Mouse (Mus musculus) NIH3T3 (cell line): ENCODE measurements around the gene Mgea5.

Experiments
- DNase-seq: peaks from one replicate; pipeline ENCODE4 v3.0.0-alpha.2; 2012; ENCODE audit warnings: low read depth

The Mgea5 gene

DNA sequence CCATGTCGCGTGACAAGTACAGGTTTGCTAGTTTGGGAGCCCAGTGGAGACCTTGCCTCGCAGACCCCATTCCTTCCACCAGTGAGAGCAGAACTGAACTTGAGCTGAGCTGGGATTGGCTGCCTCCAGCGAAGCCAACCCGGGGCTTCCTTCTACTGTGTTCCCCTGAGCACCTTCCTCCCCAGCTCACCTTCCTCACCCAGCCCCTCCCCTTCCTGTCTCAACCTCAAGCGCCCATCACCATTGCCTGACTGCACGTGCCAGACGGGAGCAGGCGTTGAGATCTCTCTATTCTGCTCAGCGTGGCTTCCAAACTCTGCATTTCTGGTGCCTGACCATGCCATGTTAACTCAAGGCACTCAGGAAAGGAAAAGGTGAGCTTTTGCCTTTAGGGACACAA is 56.4 kb downstream of the Mgea5 start:
- DNase-seq = no peak

DNA sequence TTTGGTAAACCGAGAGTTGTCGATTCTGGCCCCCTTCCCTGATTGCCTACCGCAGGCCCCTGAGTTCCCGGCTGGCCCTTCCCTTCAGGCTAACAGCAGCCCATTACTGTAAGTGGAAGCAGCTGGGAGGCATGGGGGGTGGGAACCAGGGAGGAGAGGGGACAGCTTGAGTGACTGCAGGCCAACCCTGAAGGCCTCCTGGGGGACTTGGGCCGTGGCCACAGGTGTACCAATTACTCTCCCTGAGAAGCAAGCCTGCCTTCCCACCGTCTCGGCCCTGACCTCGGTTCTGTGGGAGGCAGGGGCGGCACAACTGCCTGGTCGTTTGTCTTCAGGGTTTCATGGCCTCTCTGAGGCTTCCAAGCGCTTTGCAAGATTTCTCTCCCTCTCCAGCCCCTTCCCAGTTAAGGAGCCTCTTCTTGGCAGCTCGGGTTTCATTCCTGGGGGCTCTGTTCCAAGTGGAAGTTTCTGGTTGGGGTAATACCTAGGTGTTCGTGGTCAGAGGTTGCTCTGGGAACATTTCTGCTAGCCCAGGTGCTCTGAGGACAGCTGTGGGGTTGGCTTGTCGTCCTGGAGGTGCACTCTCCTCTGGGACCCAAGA is 57.9 kb downstream of the Mgea5 start:
- DNase-seq = no peak

DNA sequence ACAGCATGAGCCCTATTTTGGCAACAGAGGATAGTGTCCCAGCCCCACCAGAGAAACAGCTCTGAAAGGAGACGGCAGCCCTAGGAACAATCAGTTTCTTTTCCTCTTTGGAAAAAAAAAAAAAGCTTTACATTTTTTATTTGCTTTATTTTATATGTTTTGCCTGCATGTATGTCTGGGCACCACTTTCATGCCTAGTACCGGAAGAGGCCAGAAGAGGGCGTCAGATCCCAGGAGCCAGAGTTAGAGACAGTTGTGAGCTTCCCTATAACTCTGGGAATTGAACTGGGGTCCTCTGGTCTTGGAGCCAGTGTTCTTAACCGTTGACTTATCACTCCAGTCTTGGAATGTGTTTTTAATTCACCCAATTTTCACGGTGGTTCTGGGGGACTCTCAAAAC is 61.4 kb downstream of the Mgea5 start:
- DNase-seq = no peak

GRCm38 (mm10) chr19:45718286-45718685 is 65.4 kb downstream of the Mgea5 start:
- no peak for DNase-seq

DNA sequence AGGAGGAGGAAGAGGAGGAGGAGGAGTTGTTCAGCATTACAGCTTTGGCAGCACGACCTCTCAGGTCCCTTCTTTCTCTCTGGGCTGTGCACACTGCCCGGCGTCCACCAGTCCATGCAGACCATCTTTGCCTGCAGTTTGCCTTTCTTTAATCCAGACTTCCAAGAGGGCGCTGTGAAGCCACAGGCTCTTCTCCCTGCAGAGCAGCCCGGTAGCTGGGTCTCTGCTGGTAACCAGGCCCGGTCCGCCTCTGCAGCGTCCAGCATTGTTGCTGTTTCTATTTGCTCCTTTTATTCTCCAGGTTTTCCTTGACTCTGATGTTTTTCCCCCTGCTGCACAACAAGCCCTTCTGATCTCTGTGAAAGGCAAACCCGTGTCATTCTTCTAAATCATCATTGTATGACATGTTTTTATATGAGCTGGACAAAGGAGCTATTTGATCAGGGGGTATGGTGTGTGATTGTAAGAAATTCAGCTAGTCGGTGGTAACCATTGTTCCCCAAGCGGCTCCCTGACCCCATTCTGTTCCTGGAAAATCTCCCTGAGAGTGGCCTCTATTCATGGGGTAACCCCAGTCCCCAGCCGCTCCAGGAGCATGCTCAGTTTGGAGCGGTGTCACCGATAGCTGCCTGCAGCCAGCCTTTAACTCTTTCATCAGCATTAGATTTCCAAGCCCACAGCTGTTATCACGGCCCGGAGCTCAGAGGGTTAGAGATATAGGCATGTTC is 66.0 kb downstream of the Mgea5 start:
- DNase-seq = peak; percentile 53

GRCm38 (mm10) chr19:45708704-45709103 is 74.9 kb downstream of the Mgea5 start:
- DNase-seq = no peak
